Mouse (Mus musculus) brain, embryonic 14.5 days (tissue): Measurements from ENCODE around the gene AC124108.1. TPM values are rescaled to one million over a fixed set of nuclear protein-coding genes. Genes with fewer than 3 reads are reported as not detected.

Experiments
- DNase-seq: peaks from one replicate; pipeline ENCODE4 v3.0.0-alpha.2; 2011; ENCODE audit warnings: low read depth
- CTCF ChIP-seq: fragments of 200-500 bp; IDR thresholded peaks from 2 replicates; pipeline ENCODE4 v1.5.1; 2012; ENCODE audit warnings: inconsistent platforms, mild to moderate bottlenecking, moderate library complexity, borderline replicate concordance; ENCODE audit not compliant: insufficient read depth, insufficient read length; ENCODE audit errors: extremely low read depth
- POLR2A ChIP-seq: fragments of 200-500 bp; IDR thresholded peaks from 2 replicates; pipeline ENCODE4 v1.6.1; 2012; ENCODE audit warnings: mild to moderate bottlenecking, inconsistent platforms, borderline replicate concordance; ENCODE audit not compliant: poor library complexity, insufficient read depth, insufficient read length, severe bottlenecking; ENCODE audit errors: extremely low read depth
- polyA plus RNA-seq: library from polyadenylated mRNA; depleted of rRNA; stranded (reverse); fragments of >200 nt; gene quantifications from 2 replicates; pipeline ENCODE4 v1.2.3, GENCODE M21; 2012

AC124108.1 gene
- polyA plus RNA-seq, 1 experiment, result 21.7 TPM

DNA sequence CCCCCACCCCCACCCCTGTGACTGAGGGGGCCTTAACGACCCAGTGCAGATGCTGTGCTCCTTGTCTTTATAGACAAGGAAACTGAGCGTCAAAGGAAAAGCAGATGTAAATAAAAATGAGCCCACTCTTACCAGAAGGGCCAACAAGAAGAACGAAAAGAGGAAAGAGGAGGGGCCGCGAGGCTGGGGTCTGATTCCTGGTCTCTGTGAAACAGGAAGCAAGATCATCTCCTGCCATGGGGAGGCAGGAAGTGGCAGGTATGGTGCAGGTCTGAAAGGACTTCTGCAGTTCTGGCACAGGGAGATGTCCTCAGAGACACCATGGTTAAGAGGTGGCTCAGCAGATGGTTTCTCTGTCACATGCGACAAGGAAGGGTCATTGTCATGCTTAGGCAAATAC is 20.6 kb upstream of the AC124108.1 start:
- DNase-seq, result no peak
- TF ChIP-seq POLR2A, result no peak
- no peak for TF ChIP-seq CTCF

DNA sequence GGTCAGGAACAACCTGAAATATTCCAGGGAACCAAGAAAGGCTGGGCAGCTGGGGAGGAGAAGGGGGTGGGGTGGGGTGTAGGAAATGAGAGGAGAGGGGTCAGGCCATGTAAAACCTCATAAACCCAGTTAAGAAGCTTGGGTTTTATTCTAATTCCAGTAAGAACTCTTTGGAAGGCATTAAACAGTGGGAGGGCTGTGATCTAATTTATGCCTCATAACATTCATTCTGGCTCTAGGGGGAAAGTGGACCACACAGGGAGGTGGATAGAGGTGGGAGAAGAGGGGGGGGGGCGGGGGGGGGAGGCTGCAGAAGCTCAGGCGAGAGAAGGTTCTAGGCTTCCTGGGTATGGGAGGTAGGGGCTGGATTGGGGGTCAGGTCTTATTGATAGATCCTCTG is 19.6 kb upstream of the AC124108.1 start:
- no peak for DNase-seq
- TF ChIP-seq POLR2A (no peak), CTCF (no peak)

DNA sequence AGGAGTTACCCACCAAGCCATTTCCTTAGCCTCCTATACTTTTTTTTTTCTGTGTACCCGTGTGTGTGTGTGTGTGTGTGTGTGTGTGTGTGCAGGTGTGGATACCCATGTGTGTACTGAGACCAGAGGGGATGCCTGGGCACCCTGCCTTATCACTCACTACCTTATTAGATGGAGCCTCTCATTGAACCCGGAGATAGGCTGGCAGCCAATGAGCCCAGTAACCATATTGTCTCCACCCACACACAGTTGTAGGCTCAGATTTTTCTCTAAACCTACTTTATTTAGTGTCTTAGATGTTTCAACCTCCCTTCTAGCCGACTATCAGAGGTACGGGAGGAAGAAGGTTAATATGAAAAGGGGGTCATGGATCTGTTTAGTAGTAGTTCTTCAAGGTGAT is 5.0 kb upstream of the AC124108.1 start:
- TF ChIP-seq POLR2A (no peak), CTCF (no peak)
- no peak for DNase-seq

DNA sequence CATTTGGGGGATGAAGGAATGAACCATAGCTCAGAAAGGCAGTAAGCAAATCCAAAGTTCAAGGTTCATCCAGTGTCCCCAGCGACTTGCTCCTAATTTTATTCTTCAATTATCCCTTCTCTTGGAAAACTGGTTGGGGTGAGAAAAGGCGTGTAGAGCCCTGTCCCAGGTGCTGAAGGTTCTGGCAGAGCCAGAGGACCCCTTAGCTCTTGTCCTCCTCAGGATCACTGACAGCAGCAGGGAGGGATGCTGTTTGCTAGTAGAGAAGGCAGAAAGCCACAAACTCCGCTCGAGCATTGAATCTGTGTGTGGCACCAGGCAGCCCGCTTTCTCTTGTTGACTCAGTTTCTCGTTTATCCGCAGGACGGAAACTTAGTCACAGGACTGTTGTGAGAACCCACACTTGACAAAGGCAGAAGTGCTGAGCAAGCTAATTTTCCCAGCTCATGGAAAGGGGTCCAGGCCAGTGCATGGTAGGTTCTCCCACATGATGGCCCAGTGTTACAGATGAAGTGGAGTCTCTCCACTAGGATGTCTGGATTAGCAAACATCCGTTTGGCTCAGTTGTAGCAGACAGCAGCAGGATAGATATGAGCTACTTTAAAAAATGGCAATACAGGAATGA is 2.7 kb upstream of the AC124108.1 start:
- no peak for TF ChIP-seq POLR2A
- TF ChIP-seq CTCF, result no peak
- DNase-seq, result no peak

DNA sequence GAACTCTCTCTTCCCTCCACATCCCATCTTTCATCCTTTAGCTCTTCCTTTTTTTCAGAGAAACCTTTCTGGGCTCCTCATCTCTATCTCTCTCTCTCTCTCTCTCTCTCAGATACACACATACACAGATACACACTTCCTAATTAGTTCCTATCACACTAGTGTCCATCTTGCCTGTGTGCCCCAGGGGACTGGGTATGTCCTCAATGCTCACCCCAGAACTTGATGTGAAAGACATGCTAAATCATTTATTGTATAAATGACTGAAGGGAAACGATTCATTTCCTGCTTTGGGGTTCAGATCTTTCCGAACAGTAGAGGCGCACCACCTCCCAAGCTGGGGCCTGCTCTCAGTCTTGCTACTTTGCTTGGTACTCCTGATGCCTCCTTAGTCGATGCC is 2.0 kb upstream of the AC124108.1 start:
- DNase-seq, result no peak

DNA sequence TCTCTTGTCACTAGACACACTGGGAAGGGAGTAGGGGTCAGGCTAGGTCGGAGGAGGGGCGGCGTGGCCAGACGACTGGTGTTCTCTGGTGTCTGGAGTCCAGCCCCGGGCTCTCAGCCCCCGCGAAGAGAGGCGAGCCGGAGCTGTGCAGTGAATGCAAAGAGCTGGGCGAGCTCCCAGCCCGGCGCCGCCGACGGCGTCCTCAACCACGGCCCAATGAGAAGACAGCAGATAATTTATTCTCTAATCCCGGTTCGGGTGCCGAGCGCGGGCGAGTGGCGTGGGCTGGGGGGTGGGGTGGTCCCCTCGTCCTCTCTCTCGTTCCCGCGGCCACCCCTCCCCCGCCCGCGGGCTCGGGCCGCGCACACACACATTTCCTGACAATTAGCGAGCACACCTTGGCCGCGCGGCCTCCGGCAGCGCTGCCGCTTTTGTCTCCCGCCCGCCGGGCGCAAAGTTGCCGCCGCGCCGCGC is 1.2 kb upstream of the AC124108.1 start:
- peak; percentile 97 for DNase-seq
- TF ChIP-seq CTCF (no peak), POLR2A (peak; percentile 68)

More for the DNA sequence above, 2.0 kb upstream of the AC124108.1 start:
- TF ChIP-seq CTCF (no peak), POLR2A (no peak)

DNA sequence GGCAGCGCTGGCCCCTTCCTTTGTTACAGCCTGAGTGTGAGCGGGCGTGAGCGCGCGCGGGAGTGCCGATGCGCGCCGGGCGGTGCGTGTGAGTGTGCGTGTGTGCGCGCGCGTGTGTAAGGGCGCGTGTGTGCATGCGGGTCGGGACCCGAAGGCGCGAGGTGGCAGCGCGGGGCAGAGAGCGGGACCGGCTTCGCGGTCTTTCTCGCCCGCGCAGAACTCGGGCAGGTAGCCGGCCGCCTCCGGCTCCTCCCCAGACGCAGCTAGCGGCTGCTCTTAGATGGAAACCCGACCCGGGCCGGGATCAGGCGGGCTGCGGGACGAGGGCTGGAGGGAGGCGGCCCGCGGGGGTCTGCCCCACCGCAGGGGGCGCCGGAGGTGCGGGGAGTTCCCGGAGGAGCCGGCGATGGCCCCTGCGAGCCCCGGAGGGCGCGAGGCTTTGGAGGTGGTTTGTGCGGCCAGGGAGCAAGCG is 600 bp upstream of the AC124108.1 start:
- TF ChIP-seq CTCF (0 out of 2 replicates have a peak, but pooled peaks have one; percentile 15), POLR2A (no peak)
- peak; percentile 74 for DNase-seq

DNA sequence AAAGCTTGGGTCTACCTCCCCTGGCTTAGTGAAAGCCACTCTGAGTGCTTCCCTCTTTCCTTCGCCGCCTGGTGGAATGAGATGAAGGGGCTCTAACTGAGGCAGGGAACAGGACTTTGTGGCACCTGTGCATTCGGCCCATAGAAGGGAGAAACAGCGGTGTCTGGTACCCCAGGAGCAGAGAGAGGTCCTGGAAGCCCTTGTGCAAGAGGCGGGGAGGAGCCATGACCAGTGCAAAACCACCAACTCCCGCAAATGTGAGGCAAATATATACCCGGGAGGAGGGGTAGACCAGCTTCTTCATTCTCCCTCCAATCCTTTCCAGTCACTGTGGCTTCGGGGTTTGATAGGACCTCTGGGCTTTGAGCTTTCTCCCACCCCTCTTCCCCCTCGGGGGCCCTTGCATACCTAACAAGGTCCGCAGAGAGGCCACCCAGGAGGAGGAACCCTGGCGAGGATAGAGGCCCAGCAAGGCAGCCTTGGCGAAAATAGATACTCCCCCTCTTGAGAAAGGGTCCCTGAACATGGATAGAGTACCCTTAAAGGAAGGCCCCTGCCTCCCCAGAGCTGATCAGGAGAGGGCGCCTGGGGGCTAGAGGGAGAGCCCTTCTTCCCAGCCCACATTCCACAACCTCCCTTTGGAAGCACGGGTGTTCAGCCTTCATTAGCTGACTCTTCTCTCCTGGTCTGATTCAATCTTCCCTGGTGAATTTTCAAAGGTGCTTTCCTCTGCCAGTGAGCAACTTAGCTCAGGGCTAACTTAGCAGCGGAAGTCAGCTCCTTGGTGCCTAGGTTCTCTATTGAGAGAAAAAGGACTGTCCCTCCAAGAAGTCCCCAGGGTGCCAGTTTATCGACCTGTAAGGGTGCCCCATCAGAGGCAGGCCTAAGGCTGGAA is 776 bp downstream of the AC124108.1 start:
- DNase-seq, result peak; percentile 89
- TF ChIP-seq POLR2A (0 out of 2 replicates have a peak, but pooled peaks have one; percentile 6), CTCF (peak; percentile 58)

DNA sequence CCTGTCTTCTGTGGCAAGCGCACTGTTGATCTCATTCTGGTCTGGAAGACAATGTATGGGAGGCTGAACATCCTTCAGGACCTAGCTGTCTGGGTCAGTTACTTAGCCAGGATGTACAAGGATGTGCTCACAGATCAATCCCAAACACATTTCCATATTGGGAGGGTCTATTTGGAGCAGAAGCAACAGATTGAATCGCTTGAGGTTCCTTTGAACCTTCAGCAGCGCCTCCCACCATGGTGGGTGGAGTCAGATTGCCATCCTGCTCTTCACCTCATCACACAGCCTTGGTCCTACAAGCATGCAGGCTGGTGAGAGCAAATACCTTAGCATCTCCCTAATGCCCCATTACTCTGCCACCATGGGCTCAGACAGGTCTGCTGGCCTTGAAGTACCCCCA is 2.5 kb downstream of the AC124108.1 start:
- TF ChIP-seq CTCF (no peak), POLR2A (no peak)
- no peak for DNase-seq

DNA sequence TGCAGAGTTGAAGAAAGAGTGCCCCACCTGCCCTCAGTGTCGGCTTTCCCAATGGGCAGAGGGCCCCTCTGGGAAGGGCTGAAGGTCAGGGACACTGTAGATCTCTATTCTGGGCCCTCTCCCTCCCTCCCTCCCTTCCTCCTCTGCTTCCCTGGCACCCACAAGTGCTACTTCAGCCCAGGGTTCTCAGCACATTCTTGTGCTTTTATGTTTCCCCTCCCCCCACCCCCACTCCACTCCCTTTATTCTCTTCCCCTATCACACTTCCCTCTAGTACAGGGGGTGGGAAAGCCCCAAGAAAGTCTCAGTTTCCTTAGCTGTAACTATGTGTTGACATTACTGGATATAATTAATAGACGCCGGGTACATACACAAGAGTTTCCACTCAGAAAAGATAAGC is 3.4 kb downstream of the AC124108.1 start:
- no peak for TF ChIP-seq POLR2A

DNA sequence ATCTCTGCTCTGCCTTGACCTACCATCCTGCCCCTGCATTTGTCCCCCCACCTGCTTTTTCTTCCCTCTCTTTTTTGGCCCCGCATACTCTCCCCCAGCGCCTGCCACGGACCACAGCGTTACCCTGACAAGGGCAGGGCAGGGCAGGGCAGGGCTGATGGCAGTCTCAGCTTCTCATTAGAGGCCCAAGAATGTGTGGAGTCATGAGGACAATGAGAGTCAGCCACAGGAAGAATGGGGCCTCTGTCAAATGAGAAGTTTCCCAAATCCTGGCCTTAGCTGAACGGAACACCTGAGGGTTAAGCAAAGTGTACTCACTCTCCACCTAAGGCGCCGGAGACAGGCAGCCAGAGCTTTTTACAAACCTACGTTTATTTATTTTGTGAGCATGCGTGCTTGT is 3.8 kb downstream of the AC124108.1 start:
- DNase-seq, result no peak
- TF ChIP-seq POLR2A (no peak), CTCF (no peak)

More for the DNA sequence above, 3.4 kb downstream of the AC124108.1 start:
- DNase-seq, result no peak

DNA sequence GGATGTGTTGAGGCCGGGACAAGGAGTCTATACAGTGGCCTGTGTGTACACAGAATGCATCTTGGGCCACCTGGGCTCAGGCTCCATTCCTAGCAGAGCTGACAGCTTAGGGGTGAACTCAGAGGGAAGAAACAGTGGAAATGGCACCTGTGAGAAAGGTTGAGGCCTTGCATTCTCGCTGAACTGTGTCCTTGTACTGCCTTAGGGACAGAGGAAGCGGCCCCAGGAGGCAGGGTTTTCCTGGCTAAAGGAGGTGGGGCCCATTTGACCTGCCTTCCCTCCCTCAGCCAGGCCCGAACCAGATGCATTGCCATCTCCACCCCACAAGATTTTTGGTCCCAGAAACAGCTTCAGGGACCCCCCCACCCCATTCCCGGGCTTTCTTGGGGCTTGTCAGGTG is 4.4 kb downstream of the AC124108.1 start:
- TF ChIP-seq CTCF (no peak), POLR2A (no peak)
- no peak for DNase-seq

DNA sequence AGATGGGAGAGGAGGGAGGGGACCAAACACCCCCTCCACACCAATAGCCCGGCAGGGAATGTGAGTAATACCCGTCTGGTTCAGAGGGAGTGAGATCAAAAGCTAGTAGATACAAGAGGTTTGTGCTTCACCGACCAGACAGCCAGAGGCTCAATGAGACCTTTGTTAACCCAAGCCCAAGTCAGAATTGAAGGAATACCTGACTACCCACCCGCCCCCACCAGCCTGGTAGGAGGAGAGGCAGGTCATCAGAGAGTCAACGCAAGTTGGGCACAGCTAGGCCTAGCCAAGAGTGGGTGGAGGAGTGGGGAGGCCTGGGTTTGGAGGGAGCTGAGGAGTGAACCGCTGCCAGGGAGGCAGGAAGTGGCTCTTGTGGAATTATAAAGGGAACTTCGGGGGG is 5.1 kb downstream of the AC124108.1 start:
- peak; percentile 53 for DNase-seq
- TF ChIP-seq POLR2A (no peak), CTCF (no peak)
